ENCODE assay signal across 11 mouse cellular contexts in genomic region chr16:87783561-87784304, GRCm38 (mm10).
DNase-seq lines count a peak whose midpoint lies in the region; ATAC-seq and TF ChIP-seq lines count a peak whose summit lies in the region.
"Had no signal": no experiment of that assay in that cellular context is flagged by ENCODE, and none has a peak within 500 bp of the region (broad histone marks: within the 10 kb centered on the region; RNA-seq: fewer than 3 reads in every experiment).

No protein-coding gene starts in this region.

- peak overlapping the region; percentile 49 for H3K27ac ChIP-seq in heart, adult 2 months
- H3K27ac ChIP-seq in brown adipose tissue, adult 24 weeks (replicated peaks; ENCODE audit: low read depth, low read length), result no peak overlapping the region
- peak overlapping the region; percentile 54 for H3K27ac ChIP-seq in heart, embryonic 15.5 days
- no peak overlapping the region for H3K27ac ChIP-seq in forebrain, embryonic 12.5 days
- H3K27ac ChIP-seq: midbrain, embryonic 13.5 days had no signal

- no peak for TF ChIP-seq CTCF in heart, adult 2 months (IDR thresholded peaks at IDR 0.05)

- 0 out of 2 replicates have a peak overlapping the region, but pooled peaks have one; percentile 46 for H3K4me2 ChIP-seq in heart, embryonic 15.5 days
- no peak overlapping the region for H3K4me2 ChIP-seq in forebrain, embryonic 12.5 days
- H3K4me2 ChIP-seq: midbrain, embryonic 13.5 days had no signal

- peak overlapping the region; percentile 23; the same call in 1 of the 2 replicates for H3K4me3 ChIP-seq in heart, adult 2 months
- H3K4me3 ChIP-seq in brown adipose tissue, adult 24 weeks (ENCODE audit: insufficient read depth, low read depth, low read length), result peak overlapping the region; percentile 37; the same call in 1 of the 2 replicates
- H3K4me3 ChIP-seq in heart, embryonic 15.5 days, result no peak overlapping the region
- no peak overlapping the region for H3K4me3 ChIP-seq in forebrain, embryonic 12.5 days (replicated peaks)
- H3K4me3 ChIP-seq: midbrain, embryonic 13.5 days had no signal

- no peak overlapping the region for H3K9ac ChIP-seq in heart, adult 2 months (ENCODE audit: low read depth, low read length)
- no peak overlapping the region for H3K9ac ChIP-seq in heart, embryonic 15.5 days
- H3K9ac ChIP-seq in forebrain, embryonic 12.5 days, result no peak overlapping the region
- H3K9ac ChIP-seq: midbrain, embryonic 13.5 days had no signal

- no peaks in the 10 kb centered on the region for H3K9me3 ChIP-seq in heart, embryonic 15.5 days (replicated peaks)
- H3K9me3 ChIP-seq in forebrain, embryonic 12.5 days, result no peaks in the 10 kb centered on the region
- H3K9me3 ChIP-seq: midbrain, embryonic 13.5 days had no signal

- no peak for ATAC-seq in heart, embryonic 15.5 days (replicated peaks; ENCODE audit: insufficient number of reproducible peaks, insufficient read depth, low FRiP score, low read depth)
- no peak for ATAC-seq in forebrain, embryonic 12.5 days (ENCODE audit: low FRiP score)

- DNase-seq in heart, adult 2 months, result peak in 1 of 2 experiments; percentile 13
- DNase-seq in heart, postnatal 14 days, result no peak
- peak; percentile 41 for DNase-seq in kidney, postnatal 10 days
- no peak for DNase-seq in layer of hippocampus, adult 8-10 months (ENCODE audit: low spot score in 2 of 2)
- no peak for DNase-seq in gastrocnemius, postnatal 25 days
- DNase-seq: cerebellum, adult 8-10 months; liver had no signal

- no peaks in the 10 kb centered on the region for H3K79me2 ChIP-seq in heart, adult 2 months (replicated peaks; ENCODE audit: control insufficient read depth, insufficient read depth, low read length)

- H3K4me1 ChIP-seq in heart, adult 2 months (ENCODE audit: control insufficient read depth, insufficient read depth, low read length), result peaks cover 3% of the 10 kb centered on the region
- H3K4me1 ChIP-seq in brown adipose tissue, adult 24 weeks (ENCODE audit: control insufficient read depth, insufficient read depth, insufficient read length, low read length), result no peaks in the 10 kb centered on the region
- peaks cover 12% of the 10 kb centered on the region; the same call in 1 of the 2 replicates for H3K4me1 ChIP-seq in heart, embryonic 15.5 days (replicated peaks)
- peaks cover 4% of the 10 kb centered on the region; the same call in 1 of the 2 replicates for H3K4me1 ChIP-seq in forebrain, embryonic 12.5 days

- no peaks in the 10 kb centered on the region for H3K27me3 ChIP-seq in heart, adult 2 months (ENCODE audit: control insufficient read depth, insufficient read depth, low read length)
- H3K27me3 ChIP-seq in heart, embryonic 15.5 days, result no peaks in the 10 kb centered on the region
- no peaks in the 10 kb centered on the region for H3K27me3 ChIP-seq in forebrain, embryonic 12.5 days

- no peak for TF ChIP-seq EP300 in heart, adult 2 months (IDR thresholded peaks at IDR 0.05; ENCODE audit: insufficient read depth, low read depth, low read length)

- no peak for TF ChIP-seq POLR2A in heart, adult 2 months (IDR thresholded peaks at IDR 0.05; ENCODE audit: insufficient read depth, low read depth, low read length)

- 48% methylated on average over 17 of the region's 17 CpGs for WGBS in heart, adult 2 months
- 49% methylated on average over 17 of the region's 17 CpGs for WGBS in heart, embryonic 15.5 days
- 85% methylated on average over 17 of the region's 17 CpGs for WGBS in forebrain, embryonic 12.5 days

- intact Hi-C loops in heart, adult 2 months (cut with DNase I), result no loop called here
- intact Hi-C loops in heart, postnatal 14 days (cut with DNase I), result no loop called here

- H3K36me3 ChIP-seq in heart, adult 2 months (ENCODE audit: control insufficient read depth, insufficient read depth, low read length), result no peaks in the 10 kb centered on the region
- no peaks in the 10 kb centered on the region for H3K36me3 ChIP-seq in heart, embryonic 15.5 days
- no peaks in the 10 kb centered on the region for H3K36me3 ChIP-seq in forebrain, embryonic 12.5 days (replicated peaks)
- H3K36me3 ChIP-seq: midbrain, embryonic 13.5 days had no signal

Comparison
In these comparisons a context has a peak if more than half of its experiments do, and no peak if none do; other contexts are left out.
1. H3K4me3 ChIP-seq: peak in heart, adult 2 months (single experiment) and brown adipose tissue, adult 24 weeks (single experiment); none in heart, embryonic 15.5 days (single experiment) and forebrain, embryonic 12.5 days (single experiment).
2. H3K27ac ChIP-seq: peak in heart, adult 2 months (single experiment) and heart, embryonic 15.5 days (single experiment); none in brown adipose tissue, adult 24 weeks (single experiment) and forebrain, embryonic 12.5 days (single experiment).